Mouse (Mus musculus) myocyte (in vitro differentiated cells): ENCODE measurements at regions not wholly inside any gene's neighbourhood (a gene's known extent, or its start where the extent isn't known, plus 50 kb on each side); places are given as distances from the start of the nearest gene placed in this dataset.

Experiments used
- H3K27me3 ChIP-seq: one replicate; pipeline ENCODE4 v1.6.1; 2011; ENCODE audit not compliant: control insufficient read depth, insufficient read depth, insufficient read length
- H3K36me3 ChIP-seq: one replicate; pipeline ENCODE4 v1.6.1; 2011; ENCODE audit not compliant: control insufficient read depth, insufficient read depth
- H3K4me2 ChIP-seq: one replicate; pipeline ENCODE4 v1.6.1; 2011; ENCODE audit warnings: low read depth, control low read depth
- H3K4me3 ChIP-seq: one replicate; pipeline ENCODE4 v1.5.1; 2011; ENCODE audit warnings: mild to moderate bottlenecking, control low read depth, moderate library complexity
- H3K79me2 ChIP-seq: one replicate; pipeline ENCODE4 v1.6.1; 2011; ENCODE audit not compliant: control insufficient read depth, insufficient read depth
- H3ac ChIP-seq: one replicate; pipeline ENCODE4 v1.6.1; 2011; ENCODE audit not compliant: control insufficient read depth, insufficient read length
- CEBPB ChIP-seq: IDR thresholded peaks from 2 replicates; pipeline ENCODE4 v1.6.1; 2011; ENCODE audit warnings: mild to moderate bottlenecking, moderate library complexity; ENCODE audit not compliant: poor library complexity, insufficient read depth, severe bottlenecking
- E2F4 ChIP-seq: IDR thresholded peaks from one replicate; pipeline ENCODE4 v1.6.1; 2011; ENCODE audit warnings: mild to moderate bottlenecking, control low read depth, moderate library complexity; ENCODE audit not compliant: insufficient read depth
- MAX ChIP-seq: IDR thresholded peaks from one replicate; pipeline ENCODE4 v1.6.1; 2011; ENCODE audit warnings: low read depth, mild to moderate bottlenecking, control low read depth
- MYOD1 ChIP-seq, 3 experiments: IDR thresholded peaks; one replicate each; pipeline ENCODE4 v1.6.1; 2011; ENCODE audit warnings: control low read depth in 2 of 3, low read depth in 2 of 3, mild to moderate bottlenecking in 2 of 3, moderate library complexity in 1 of 3; ENCODE audit not compliant: insufficient read length in 2 of 3, control insufficient read depth in 1 of 3
- MYOG ChIP-seq, 3 experiments: IDR thresholded peaks; one replicate each; pipeline ENCODE4 v1.6.1; 2011; ENCODE audit warnings: control low read depth in 2 of 3, low read depth in 2 of 3, mild to moderate bottlenecking in 2 of 3; ENCODE audit not compliant: insufficient read length in 2 of 3, control insufficient read depth in 1 of 3, insufficient read depth in 1 of 3
- POLR2A ChIP-seq: IDR thresholded peaks from one replicate; pipeline ENCODE4 v1.6.1; 2011; ENCODE audit warnings: low read depth, mild to moderate bottlenecking, control low read depth, moderate library complexity; ENCODE audit not compliant: insufficient read length
- POLR2AphosphoS2 ChIP-seq: IDR thresholded peaks from one replicate; pipeline ENCODE4 v1.6.1; 2011; ENCODE audit warnings: low read depth, control low read depth; ENCODE audit not compliant: insufficient read length
- REST ChIP-seq: IDR thresholded peaks from one replicate; pipeline ENCODE4 v1.6.1; 2011; ENCODE audit warnings: mild to moderate bottlenecking, control low read depth, moderate library complexity; ENCODE audit not compliant: insufficient read depth, insufficient read length
- SRF ChIP-seq: IDR thresholded peaks from one replicate; pipeline ENCODE4 v1.6.1; 2011; ENCODE audit warnings: low read depth; ENCODE audit not compliant: control insufficient read depth, insufficient read length
- TCF12 ChIP-seq: IDR thresholded peaks from one replicate; pipeline ENCODE4 v1.6.1; 2011; ENCODE audit warnings: mild to moderate bottlenecking, control low read depth; ENCODE audit not compliant: poor library complexity, insufficient read depth, severe bottlenecking
- TCF3 ChIP-seq: IDR thresholded peaks from one replicate; pipeline ENCODE4 v1.6.1; 2011; ENCODE audit warnings: low read depth, control low read depth; ENCODE audit not compliant: insufficient read length
- USF1 ChIP-seq: IDR thresholded peaks from one replicate; pipeline ENCODE4 v1.6.1; 2011; ENCODE audit warnings: low read depth, mild to moderate bottlenecking, control low read depth, moderate library complexity

DNA sequence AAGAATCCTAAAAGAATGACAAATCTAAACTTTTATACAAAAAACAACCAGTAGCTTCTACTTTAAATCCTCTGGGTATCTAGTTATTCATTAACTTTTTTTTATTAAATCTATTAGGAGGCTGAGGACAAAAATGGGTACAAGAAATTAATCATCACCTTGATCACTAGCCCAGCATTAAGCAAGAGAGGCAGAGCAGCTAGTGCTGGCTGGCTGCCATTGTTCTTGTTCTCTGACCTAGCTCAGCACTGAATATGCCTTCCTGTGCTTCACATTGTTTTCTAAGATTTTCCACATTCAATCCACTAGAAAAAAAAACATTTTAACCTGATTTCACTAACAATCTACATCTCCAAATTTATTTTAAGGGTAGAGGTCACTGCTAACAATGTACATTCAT, 325.6 kb upstream of the Arhgap42 start:
- no peaks in the 10 kb centered on the region for H3K79me2 ChIP-seq
- H3K4me3 ChIP-seq = no peak overlapping the region
- no peak overlapping the region for H3K4me2 ChIP-seq
- no peak overlapping the region for H3ac ChIP-seq
- no peaks in the 10 kb centered on the region for H3K36me3 ChIP-seq
- no peaks in the 10 kb centered on the region for H3K27me3 ChIP-seq
- TF ChIP-seq MAX = no peak
- TF ChIP-seq TCF3 = no peak

DNA sequence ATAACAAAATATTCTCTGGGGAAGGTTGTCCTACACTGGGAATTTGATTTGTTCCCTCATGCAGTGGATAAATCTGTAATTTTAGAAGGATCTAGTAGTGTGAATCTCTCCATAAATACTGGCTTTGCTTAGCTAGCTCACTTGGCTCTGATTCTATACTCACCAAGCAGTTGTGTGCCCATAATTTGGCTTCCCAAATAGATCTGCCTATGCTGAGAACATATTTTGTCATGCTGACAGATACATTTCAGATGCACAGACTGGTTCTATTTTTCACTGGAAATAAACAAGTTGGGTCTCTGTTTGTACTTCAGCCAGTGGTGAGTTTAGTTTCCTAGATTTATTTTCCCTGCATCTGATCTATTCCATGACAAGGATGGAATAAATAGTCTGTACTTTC, 309.8 kb upstream of the Arhgap42 start:
- TF ChIP-seq MAX (no peak), E2F4 (no peak), POLR2AphosphoS2 (no peak), CEBPB (no peak), SRF (no peak), POLR2A (no peak), REST (no peak), USF1 (no peak), MYOG (IDR thresholded peaks at IDR 0.05; ENCODE audit: control insufficient read depth in 1 of 3, insufficient read depth in 1 of 3, insufficient read length in 2 of 3, low read depth in 2 of 3) (no peak), MYOD1 (IDR thresholded peaks at IDR 0.05; ENCODE audit: control insufficient read depth in 1 of 3, insufficient read length in 2 of 3, low read depth in 2 of 3) (no peak)
- H3K36me3 ChIP-seq = no peaks in the 10 kb centered on the region
- no peak overlapping the region for H3K4me3 ChIP-seq
- no peak overlapping the region for H3ac ChIP-seq
- no peaks in the 10 kb centered on the region for H3K79me2 ChIP-seq
- H3K4me2 ChIP-seq = no peak overlapping the region
- no peaks in the 10 kb centered on the region for H3K27me3 ChIP-seq

GRCm38 (mm10) chr9:9547570-9547969, 308.7 kb upstream of the Arhgap42 start:
- TF ChIP-seq SRF (no peak), USF1 (no peak), MYOG (IDR thresholded peaks at IDR 0.05; ENCODE audit: control insufficient read depth in 1 of 3, insufficient read depth in 1 of 3, insufficient read length in 2 of 3, low read depth in 2 of 3) (no peak), MYOD1 (IDR thresholded peaks at IDR 0.05; ENCODE audit: control insufficient read depth in 1 of 3, insufficient read length in 2 of 3, low read depth in 2 of 3) (no peak), REST (no peak), POLR2AphosphoS2 (no peak), MAX (no peak), E2F4 (no peak), POLR2A (no peak), TCF3 (no peak)
- Histone ChIP-seq H3K27me3 (no peaks in the 10 kb centered on the region), H3K79me2 (no peaks in the 10 kb centered on the region), H3K36me3 (no peaks in the 10 kb centered on the region), H3K4me3 (no peak overlapping the region), H3K4me2 (no peak overlapping the region), H3ac (no peak overlapping the region)

DNA sequence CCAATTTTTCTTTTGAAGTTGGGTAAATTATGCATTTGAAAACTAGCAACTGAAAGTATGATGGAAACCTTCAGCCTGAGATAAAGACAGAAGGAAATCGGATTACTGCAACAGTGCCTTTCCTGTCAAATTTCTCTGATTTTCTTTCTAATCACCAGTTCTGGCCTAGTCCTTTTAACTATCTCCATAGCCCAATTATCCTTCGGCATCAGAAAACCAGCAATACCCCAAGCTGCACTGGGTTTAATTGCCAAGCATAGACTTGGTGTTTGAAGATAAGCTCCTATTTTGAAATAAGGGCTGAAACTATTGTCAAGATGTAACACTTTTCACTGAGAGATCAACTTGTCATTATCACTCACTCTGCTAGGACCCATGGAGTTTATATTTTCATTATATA, 308.2 kb upstream of the Arhgap42 start:
- Histone ChIP-seq H3K4me2 (no peak overlapping the region), H3ac (no peak overlapping the region), H3K4me3 (no peak overlapping the region), H3K27me3 (no peaks in the 10 kb centered on the region), H3K36me3 (no peaks in the 10 kb centered on the region), H3K79me2 (no peaks in the 10 kb centered on the region)
- no peak for TF ChIP-seq SRF

DNA sequence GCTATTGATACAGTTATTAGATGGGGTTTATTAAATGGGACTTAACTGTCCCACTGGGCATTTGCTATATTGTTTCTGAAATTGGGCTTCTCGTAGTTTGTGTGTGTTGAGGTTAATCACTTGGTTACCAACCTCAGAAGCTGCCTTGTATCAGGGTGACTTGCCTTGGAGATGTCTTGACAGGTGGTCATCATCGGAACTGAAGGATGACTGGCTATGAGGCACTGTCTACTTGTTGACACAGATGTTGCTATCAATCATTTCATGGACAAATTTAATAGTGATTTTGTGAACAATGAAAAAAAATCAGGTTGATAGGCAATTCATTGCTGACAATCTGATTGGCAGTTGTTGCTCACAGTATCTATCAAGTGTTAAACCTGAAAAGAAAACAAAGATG, 261.4 kb upstream of the Arhgap42 start:
- Histone ChIP-seq H3K4me2 (no peak overlapping the region), H3K36me3 (no peaks in the 10 kb centered on the region), H3ac (no peak overlapping the region), H3K79me2 (no peaks in the 10 kb centered on the region), H3K4me3 (no peak overlapping the region), H3K27me3 (no peaks in the 10 kb centered on the region)
- no peak for TF ChIP-seq POLR2AphosphoS2
- no peak for TF ChIP-seq REST
- TF ChIP-seq MAX = no peak
- no peak for TF ChIP-seq CEBPB
- TF ChIP-seq MYOD1 (IDR thresholded peaks at IDR 0.05; ENCODE audit: control insufficient read depth in 1 of 3, insufficient read length in 2 of 3, low read depth in 2 of 3) = peak in 2 of 3 experiments; percentile 3 to 65
- TF ChIP-seq MYOG (IDR thresholded peaks at IDR 0.05; ENCODE audit: control insufficient read depth in 1 of 3, insufficient read depth in 1 of 3, insufficient read length in 2 of 3, low read depth in 2 of 3) = no peak
- TF ChIP-seq POLR2A = no peak
- TF ChIP-seq E2F4 = no peak

DNA sequence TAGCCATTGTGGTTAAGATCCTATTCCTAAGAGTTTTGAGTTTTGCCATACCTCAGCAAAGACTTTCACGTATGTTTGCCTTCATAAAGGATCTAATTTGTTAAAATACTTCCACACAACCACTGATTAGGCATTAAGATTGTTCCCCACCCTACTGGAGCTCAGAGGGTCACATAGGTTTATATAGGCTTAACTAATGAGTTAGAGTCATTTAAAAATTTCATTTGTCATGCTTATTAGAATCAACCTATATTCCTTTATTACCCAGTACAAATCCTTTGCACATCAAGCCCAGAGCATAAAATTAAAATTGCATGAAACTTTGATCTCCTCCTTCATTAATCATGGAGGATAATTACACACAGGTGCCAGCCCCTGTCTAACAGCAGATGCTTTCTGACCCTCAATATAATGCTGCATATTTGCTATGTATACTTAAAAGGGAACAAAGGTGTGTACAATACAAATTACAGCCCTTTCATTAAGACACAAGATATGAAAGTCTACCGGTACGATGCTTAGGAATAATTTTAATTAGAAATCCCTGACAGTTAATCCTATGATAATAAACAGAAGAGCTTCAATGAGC, 254.8 kb upstream of the Arhgap42 start:
- no peak overlapping the region for H3K4me2 ChIP-seq
- H3K79me2 ChIP-seq = no peaks in the 10 kb centered on the region
- H3K4me3 ChIP-seq = no peak overlapping the region
- TF ChIP-seq MYOG (IDR thresholded peaks at IDR 0.05; ENCODE audit: control insufficient read depth in 1 of 3, insufficient read depth in 1 of 3, insufficient read length in 2 of 3, low read depth in 2 of 3) (no peak), TCF12 (no peak), SRF (no peak), TCF3 (no peak), E2F4 (no peak), MYOD1 (IDR thresholded peaks at IDR 0.05; ENCODE audit: control insufficient read depth in 1 of 3, insufficient read length in 2 of 3, low read depth in 2 of 3) (no peak), POLR2AphosphoS2 (no peak), REST (no peak), USF1 (no peak), POLR2A (no peak), CEBPB (no peak), MAX (no peak)
- H3ac ChIP-seq = no peak overlapping the region
- H3K36me3 ChIP-seq = no peaks in the 10 kb centered on the region
- H3K27me3 ChIP-seq = no peaks in the 10 kb centered on the region
